Mouse (Mus musculus) ES-E14 (cell line): Measurements from ENCODE around the gene Gabarapl1.

Source experiments
- CHD2 ChIP-seq: IDR thresholded peaks from 2 replicates; pipeline ENCODE4 v1.6.1; 2014; ENCODE audit warnings: mild to moderate bottlenecking, low read depth, low read length, inconsistent platforms
- HCFC1 ChIP-seq: IDR thresholded peaks from 2 replicates; pipeline ENCODE4 v1.6.1; 2012; ENCODE audit warnings: low read length, inconsistent platforms, borderline replicate concordance; ENCODE audit not compliant: insufficient read depth
- ZC3H11A ChIP-seq: IDR thresholded peaks from 2 replicates; pipeline ENCODE4 v1.6.1; 2012; ENCODE audit warnings: low read depth, mild to moderate bottlenecking, inconsistent platforms, low read length, borderline replicate concordance

DNA sequence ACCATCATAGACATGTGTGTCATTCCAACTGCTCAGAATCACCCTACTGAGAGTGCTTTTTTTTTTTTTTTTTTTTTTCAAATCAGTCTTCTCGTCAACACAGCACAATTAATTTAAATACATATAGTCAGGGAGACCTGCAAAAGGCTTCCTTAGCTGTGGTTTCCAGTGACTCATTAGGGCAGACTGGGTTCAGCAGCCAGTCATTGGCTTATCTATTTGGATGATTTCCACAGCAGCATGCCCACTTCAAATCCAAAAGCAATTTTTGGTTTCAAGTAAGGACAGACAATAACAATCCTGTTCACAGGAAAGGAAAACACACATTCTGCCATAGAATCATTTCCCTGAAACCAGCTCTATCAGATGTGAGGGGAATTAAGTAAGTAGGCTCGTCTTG lies 18.6 kb upstream of the Gabarapl1 start:
- TF ChIP-seq CHD2: no peak
- TF ChIP-seq ZC3H11A: no peak
- TF ChIP-seq HCFC1: no peak
